Mouse (Mus musculus): ENCODE measurements around the gene Kcnip2. TPM values are rescaled to one million over a fixed set of nuclear protein-coding genes. Genes with fewer than 3 reads are reported as not detected.

Gene Kcnip2
- polyA plus RNA-seq, 1 experiment from 2014 or later = 1.6 TPM

Other genes with a start within 250 kb of the Kcnip2 start
- 1.9 and 3.6 TPM in 2 replicates for gene Fbxw4, start 155.7 kb downstream of the Kcnip2 start, polyA plus RNA-seq (2015; fragmentation: Nextera tagmentation; extraction: Ambion mirVana)
- gene Fgf8, start 73.1 kb downstream of the Kcnip2 start, polyA plus RNA-seq (2015; fragmentation: Nextera tagmentation; extraction: Ambion mirVana) = not detected in 2 replicates
- gene Npm3, start 66.5 kb downstream of the Kcnip2 start, polyA plus RNA-seq (2015; fragmentation: Nextera tagmentation; extraction: Ambion mirVana) = 13.4 and 14.7 TPM in 2 replicates
- 36.3 and 36.4 TPM in 2 replicates for gene Mgea5, start 32.2 kb downstream of the Kcnip2 start, polyA plus RNA-seq (2015; fragmentation: Nextera tagmentation; extraction: Ambion mirVana)
- gene Armh3, start 182.4 kb upstream of the Kcnip2 start, polyA plus RNA-seq (2015; fragmentation: Nextera tagmentation; extraction: Ambion mirVana) = 15.5 and 16.5 TPM in 2 replicates
- gene Hps6, start 187.4 kb upstream of the Kcnip2 start, polyA plus RNA-seq (2015; fragmentation: Nextera tagmentation; extraction: Ambion mirVana) = 8.8 and 9.5 TPM in 2 replicates
- 31.0 and 36.5 TPM in 2 replicates for gene Pprc1, start 228.8 kb upstream of the Kcnip2 start, polyA plus RNA-seq (2015; fragmentation: Nextera tagmentation; extraction: Ambion mirVana)
- 53.2 and 57.8 TPM in 2 replicates for gene Ldb1, start 229.2 kb upstream of the Kcnip2 start, polyA plus RNA-seq (2015; fragmentation: Nextera tagmentation; extraction: Ambion mirVana)